Mouse (Mus musculus): Measurements from ENCODE around the gene Rtp3.

The Rtp3 gene

DNA sequence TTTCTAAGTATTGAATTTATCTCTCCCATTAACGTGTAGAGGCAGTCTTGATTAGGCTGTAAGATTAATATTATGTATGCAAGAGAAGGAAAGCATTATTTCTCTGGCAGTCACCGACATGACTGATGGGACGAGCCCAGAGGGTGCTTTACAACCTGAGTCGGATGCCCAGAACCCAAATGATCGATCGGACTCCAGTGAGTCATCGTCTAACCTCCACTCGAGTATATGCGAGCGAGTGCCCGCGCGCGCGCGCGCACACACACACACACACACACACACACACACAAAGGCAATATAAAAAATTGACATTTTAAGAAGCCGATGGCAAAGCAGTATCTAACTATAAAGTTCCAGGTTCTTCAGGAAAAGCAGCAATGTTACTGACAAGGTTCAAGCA lies 45.0 kb downstream of the Rtp3 start:
- DNase-seq (ENCODE audit: low spot score): no peak

DNA sequence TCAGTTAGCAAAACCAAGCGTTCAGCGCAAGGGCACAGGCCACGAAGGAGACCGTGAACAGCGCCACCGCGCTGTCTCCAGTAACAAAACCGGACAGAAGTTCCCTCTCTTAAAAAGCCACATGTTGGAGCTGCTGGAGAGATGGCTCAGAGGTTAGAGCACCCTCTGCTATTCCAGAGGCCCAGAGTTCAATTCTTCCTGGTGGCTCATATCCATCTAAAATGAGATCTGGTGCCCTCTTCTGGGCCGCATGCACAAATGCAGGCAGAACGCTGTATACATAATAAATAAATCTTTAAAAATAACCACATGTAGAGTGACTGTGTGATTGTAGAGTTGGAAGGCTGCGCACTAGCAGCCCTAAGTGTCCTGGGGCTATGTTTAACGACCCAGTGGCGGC lies 46.1 kb downstream of the Rtp3 start:
- peak; percentile 42 for DNase-seq (ENCODE audit: low spot score)

DNA sequence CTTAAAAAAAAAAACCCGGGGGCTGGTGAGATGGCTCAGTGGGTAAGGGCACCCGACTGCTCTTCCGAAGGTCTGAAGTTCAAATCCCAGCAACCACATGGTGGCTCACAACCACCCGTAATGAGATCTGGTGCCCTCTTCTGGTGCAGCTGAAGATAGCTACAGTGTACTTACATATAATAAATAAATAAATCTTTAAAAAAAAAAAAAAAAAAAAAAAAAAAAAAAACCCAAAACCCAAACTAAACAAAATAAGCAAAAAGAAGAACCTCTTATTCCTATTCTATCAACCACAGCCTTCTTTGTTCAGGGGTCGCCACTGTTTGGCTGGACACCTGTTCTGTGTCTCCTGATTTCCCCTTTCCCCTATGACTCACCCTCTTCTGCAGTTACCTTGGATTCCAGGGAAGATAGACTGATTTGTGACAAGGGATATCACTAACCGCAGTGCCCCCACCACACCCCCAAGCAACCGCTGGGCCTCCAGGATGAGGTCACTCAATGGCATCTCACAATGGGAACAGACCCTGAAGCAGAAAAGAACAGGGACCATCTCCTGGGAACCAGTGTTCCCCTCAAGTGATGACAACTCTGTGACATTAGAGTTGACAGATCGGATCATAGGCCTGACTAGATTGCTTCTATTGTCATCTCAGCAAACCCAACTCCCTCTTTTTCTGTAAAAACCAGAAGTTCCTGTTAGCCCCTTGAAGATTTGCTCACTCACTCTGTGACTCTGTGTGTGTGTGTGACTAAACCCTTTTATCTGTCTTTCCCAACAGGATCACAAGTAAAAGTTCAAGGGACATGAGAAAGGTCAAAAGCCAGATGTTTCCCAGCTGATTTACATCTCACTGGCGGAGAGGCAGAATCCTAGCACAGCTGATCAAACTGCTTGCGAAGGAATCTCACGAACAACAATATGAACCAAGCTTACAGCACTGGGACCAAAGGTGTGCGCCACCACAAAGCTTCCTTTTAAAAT lies 52.6 kb downstream of the Rtp3 start:
- DNase-seq (ENCODE audit: low spot score): no peak

DNA sequence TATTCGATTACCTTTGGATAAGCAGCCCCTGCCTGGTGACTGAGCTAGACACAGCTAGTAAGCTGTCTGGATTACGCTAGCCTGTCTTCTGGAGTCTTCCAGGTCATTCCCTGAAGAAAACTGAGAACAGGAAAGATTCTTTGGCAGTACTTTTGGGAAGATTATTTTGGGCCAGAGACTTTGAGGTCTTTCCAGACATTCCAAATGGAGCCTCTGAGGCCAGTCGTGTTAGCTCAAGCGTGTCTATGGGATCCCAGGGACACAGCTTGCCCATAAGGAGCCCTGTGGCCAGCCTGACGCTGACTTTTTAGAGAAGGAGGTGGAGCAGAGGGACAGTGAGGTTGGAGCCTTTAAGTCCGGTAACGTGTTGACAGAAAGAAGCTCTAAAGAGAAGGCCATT lies 54.4 kb downstream of the Rtp3 start:
- no peak for DNase-seq (ENCODE audit: low spot score)
